Mouse (Mus musculus): ENCODE measurements around the gene Eml3.

Eml3 gene

GRCm38 (mm10) chr19:8953135-8954039, 24.0 kb downstream of the Eml3 start, which contains the start of gene Tut1:
Tut1 (plus strand) TSS chr19:8953847.
- peak; percentile 96 to 97 for DNase-seq

- no peak for DNase-seq
Observed at GRCm38 (mm10) chr19:8954171-8954570, 24.8 kb downstream of the Eml3 start.

DNA sequence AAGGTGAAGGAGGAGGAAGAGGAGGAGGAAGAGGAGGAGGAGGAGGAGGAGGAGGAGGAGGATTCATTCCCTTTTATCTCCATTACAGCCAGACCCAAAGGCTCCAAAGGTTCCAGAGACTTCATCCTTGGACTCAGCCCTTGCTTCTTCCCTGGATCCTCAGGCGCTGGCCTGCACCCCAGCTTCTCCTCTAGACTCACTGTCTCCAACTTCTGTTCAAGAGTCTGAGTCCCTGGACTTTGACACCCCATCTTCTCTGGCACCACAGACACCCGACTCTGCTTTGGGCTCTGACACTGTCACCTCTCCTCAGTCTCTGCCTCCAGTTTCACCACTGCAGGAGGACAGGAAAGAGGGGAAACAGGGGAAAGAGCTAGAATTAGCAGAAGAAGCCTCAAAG, 32.9 kb downstream of the Eml3 start:
- peak in 1 of 2 experiments; percentile 41 for DNase-seq

GRCm38 (mm10) chr19:8965075-8965474, 35.7 kb downstream of the Eml3 start:
- DNase-seq: no peak

DNA sequence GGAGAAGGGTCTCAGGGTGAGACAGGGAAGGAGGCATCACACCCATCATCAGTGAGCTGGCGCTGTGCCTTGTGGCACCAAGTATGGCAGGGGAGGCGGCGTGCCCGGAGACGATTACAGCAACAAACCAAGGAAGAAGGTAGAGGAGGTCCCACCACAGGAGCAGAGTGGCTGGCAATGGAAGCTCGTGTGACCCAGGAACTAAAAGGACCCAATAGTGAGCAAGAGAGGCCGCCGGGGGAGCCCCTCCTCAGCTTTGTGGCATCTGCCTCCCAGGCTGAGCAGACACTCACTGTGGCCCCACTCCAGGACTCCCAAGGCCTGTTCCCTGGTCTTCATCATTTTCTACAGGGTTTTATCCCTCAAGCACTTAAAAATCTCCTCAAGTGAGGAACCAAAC, 36.4 kb downstream of the Eml3 start:
- DNase-seq: peak in 1 of 2 experiments; percentile 39

GRCm38 (mm10) chr19:8966198-8966589, 36.8 kb downstream of the Eml3 start:
- peak in 1 of 2 experiments; percentile 61 for DNase-seq

GRCm38 (mm10) chr19:8966590-8967372, 37.4 kb downstream of the Eml3 start, which contains the start of gene Eef1g:
Eef1g (plus strand) TSS chr19:8967041.
- DNase-seq: peak; percentile 99 to 100

GRCm38 (mm10) chr19:8967373-8967743, 38.0 kb downstream of the Eml3 start:
- no peak for DNase-seq

GRCm38 (mm10) chr19:8967893-8968292, 38.5 kb downstream of the Eml3 start:
- DNase-seq: no peak

DNA sequence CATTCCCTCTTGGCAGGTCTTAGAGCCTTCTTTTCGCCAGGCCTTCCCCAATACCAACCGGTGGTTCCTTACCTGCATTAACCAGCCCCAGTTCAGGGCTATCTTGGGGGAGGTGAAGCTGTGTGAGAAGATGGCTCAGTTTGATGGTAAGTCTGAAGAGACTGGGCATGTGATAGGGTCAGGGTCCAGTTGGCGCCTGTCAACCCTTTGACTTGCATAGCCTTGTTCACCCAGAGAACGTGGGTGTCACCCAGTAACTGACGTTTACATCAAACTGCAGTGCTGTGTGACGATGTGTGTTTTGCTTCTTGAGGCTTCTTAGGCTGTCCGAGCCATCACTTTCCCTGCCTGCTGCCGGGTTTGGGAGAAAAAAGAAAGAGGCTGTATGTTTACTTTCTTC, 43.1 kb downstream of the Eml3 start:
- peak in 1 of 2 experiments; percentile 50 for DNase-seq

DNA sequence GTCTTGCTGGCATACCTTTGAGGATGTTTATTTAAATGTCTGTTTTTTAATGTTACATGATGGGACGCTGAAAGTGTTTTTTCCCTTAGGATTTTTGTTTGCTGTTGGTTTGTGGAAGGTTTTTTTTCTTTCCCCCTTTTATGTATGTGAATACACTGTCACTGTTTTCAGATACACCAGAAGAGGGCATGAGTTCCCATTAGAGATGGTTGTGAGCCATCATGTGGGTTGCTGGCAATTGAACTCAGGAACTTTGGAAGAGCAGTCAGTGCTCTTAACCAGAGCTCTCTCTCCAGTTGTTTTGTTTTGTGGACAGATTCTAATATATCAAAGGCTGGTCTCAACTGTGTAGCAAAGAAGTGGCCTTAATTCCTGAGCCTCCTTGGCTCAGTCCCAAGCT, 45.3 kb downstream of the Eml3 start:
- no peak for DNase-seq

DNA sequence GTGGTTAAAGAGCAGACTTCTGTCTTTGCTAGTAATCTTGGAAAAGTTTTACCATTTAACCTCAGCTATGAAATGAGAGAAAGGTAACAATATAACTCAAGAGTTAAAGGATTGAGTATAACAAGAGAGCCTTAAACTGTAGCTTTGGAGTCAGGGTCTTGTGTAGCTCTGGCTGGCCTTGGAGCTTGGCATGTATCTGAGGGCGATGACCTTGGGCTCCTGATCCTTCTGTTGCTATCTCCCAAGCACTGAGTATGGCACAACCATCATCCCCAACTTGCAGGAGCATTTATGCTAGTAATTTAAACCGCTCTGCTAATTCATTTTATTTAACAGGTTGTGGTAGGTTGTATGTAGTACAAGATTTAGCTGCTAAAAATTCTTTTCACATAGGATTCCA, 46.1 kb downstream of the Eml3 start:
- DNase-seq: no peak

DNA sequence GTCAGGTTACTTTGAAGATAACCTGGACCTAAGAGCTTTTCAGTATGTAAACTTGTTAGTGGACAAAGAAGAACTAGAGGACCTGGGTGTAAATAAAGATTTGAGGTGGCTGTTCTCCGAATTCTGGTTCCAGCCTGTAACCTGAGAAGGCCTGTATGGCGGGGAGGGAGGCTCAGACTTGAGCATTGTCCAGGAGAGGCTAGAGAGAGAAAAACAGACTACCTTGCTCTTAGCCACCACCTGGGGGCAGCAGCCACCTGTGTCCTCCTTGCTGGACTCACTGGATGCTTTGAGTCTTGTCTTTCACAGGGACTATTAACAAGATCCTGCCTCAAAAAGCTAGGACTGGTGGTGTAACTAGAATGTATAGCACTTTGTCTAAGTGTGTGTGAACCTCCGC, 47.2 kb downstream of the Eml3 start:
- DNase-seq: peak in 1 of 2 experiments; percentile 56

DNA sequence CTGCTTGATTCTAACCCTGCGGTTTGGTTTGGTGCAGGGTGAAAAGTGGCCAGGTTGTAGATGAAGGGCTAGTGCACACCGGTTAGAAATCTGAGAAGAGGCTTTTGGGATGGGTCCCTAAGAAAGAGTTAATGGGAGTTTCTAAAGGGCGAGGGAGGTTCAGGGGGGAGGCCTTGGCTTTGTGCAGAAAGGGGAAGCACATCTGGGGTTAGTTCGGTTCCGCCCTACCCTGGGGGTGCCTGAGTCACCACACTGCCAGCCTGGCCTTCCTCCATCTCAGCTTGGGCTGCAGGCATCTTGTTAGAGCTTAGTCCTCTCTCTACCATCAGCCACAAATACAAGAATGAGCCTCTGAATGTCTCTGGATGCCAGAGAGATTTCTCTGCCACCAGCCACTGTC, 51.4 kb downstream of the Eml3 start:
- DNase-seq: no peak

DNA sequence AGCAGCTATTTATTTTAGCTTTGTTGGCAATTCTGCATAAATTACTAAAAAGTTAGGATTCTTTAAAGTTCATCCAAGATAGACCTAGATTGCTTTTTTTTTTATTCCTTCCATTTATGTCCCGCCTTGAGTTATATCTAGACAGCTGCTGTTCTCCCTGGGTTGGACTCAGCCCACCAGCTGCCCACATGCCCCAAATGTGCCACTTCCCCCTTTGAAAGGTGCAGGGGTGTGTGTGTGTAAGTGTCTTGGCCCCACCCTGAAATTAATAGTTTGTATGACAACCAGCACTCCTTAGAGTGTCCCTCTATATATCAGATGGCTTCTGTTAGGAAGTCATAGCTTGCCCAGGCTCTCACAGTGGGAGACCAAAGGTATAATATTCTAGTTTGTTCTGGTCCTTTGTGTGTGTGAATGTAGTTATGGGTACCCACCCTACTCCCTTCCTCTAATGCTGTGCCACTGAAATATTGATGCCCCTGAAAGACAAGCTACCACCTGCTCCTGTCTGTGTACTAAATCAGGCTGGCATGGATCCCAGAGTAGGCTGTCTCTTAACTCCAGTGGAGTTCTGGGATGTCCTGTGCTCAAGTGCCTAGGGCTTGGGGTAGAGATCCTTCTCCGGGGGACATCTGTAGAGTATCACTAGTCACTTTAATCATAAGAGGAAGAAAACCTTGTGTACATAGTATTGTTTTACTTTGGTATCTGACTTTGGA, 52.3 kb downstream of the Eml3 start:
- no peak for DNase-seq

DNA sequence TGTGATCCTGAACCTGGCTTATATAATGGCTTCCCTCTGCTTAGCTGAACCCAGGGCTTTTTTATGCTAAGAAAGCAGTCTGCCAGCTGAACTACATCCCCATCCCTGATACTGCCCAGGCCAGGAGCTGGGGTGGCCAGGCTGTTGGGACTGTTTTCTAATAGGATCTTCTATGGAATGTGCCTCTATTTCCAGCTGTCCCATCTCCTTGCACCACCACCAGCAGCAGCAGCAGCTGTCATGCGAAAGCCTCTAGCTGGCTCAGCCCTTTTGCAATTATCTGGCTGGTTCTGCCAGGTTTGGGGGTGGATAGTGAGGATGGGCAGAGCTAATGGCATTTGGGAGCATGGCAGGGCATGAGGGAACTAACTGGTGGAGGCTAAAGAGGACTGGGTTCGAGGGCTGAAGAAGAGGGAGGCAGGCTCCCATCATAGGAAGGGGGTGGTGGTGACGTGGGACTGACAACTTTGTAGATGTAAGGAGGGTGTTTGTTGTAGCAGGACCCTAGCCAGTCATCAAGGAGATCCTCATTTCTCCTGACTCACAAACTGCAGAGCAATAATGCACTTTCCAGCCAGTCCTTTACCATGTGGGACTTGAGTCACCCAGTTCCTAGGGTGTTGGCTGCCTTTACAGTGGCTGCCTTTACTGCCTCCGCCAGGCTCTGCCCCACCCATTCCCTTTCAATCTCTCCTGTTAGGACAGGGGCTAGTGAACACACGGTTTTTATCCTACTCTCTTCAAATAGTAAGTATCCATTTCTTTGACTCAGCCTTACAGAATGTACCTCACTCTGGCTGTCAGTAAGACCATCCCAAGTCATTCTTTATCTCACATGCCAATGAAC, 53.2 kb downstream of the Eml3 start:
- no peak for DNase-seq

GRCm38 (mm10) chr19:8983150-8983650, 53.8 kb downstream of the Eml3 start:
- DNase-seq: no peak

DNA sequence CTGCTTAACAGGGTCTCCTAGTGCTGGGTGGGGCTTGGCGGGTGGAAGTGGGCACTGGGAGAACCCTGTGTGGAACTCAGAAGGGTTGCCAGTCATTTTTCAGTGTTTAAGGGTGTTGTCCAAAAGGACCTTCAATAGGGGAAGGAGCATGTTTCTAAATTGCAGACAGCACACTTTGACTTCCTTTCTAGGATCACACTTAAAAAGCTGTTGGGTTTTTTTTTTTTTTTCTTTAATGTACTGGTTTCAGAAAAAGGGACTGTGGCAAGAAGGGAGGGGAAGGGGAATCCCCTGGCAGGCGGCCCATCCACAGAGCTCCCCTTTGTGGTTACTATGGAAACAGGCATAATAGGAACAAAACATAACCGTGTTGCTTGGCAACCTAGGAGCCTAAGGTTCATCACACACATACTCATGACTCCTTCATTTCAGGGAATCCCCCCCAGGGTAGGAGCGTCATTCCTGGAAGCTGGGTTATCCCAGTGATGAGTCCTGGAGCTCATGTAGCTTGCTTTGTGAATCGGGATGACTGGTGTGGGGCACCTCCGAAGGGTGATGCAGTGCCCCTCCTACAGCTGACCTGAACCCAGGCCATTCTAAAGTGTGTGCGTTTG, 55.0 kb downstream of the Eml3 start:
- DNase-seq: peak in 1 of 2 experiments; percentile 33

DNA sequence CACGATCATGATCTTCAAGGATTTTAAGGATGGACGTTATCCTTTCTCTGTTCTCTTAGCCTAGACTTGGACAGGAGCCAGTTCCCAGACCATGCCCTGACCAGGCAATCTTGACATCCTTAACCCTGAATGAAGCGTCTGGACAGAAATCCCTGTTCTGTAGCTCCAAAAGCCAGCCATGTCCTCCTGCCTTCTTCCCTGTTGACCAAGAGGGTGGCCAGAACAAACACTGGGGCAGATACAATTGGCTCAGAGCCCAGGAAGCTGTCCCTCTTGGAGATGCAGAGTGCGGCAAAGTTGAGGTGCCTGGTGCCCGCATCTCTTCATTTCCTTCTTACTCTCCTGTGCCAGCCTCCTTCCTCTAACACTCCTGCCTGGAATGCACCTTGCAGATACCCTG, 56.5 kb downstream of the Eml3 start:
- DNase-seq: no peak

- no peak for DNase-seq
Observed at GRCm38 (mm10) chr19:8987816-8988215, 58.5 kb downstream of the Eml3 start.

DNA sequence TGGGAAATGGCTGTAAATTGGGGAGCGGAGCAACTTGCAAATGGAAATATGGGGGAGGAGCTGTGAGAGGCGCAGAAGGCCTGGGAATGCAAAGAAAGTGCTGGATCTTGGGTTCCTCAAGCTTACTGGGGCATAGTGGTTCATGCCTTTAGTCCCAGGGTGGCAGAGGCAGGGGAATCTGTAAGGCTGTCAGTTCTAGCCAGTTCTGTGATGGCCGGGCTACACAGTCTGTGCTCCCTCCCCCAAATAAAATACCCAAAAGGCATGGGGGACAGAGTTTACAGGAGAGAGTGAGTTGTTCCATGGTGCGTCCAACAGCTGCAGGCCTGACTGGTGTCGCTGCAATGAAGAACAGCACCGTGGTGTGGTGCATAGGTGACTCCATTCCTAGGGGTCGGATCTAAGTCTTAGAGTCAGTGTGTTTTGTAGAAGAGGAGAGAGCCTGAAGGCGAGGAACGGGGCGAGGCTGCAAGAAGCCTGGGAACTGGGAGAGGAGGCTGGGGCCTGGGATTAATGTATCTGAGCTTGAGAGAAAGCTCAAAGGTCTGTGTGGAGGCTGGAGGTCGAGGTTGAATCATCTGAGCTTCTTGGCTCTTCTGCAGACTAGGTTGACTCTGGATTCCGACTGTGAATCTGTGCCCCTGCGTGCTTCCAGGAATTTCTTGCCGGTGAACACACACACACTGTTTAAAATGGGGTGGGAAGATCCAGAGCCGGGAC, 59.2 kb downstream of the Eml3 start:
- DNase-seq: peak; percentile 48 to 62
